Comparison of ENCODE assay signal across 10 mouse cellular contexts in the genomic region with DNA sequence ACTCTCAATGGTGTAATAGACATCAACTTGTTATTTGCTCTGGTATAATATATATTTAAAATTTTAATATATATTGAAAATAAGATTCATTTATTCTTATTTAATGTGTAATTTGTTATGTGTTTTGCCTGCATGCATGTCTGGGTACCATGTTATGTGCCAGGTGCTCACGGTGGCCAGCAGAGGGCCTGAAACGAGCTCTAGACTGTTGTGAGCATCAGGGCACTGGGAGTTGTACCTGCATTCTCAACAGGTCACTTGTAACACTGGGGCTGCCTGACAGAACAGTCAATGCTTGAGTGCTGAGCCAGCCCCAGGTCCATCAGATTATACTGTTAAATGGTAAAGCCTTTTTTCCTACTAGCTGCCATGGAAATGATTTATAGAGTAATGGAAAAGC. TPM values are rescaled to one million over a fixed set of nuclear protein-coding genes. Genes with fewer than 3 reads are reported as not detected.
DNase-seq lines count a peak whose midpoint lies in the region; ATAC-seq and TF ChIP-seq lines count a peak whose summit lies in the region.
"Had no signal": no experiment of that assay in that cellular context is flagged by ENCODE, and none has a peak within 500 bp of the region (broad histone marks: within the 10 kb centered on the region; RNA-seq: fewer than 3 reads in every experiment).

No protein-coding gene starts in this region.

- H3K9me3 ChIP-seq in intestine, embryonic 15.5 days: no peaks in the 10 kb centered on the region
- H3K9me3 ChIP-seq in intestine, embryonic 16.5 days (ENCODE audit: control insufficient read depth, low read length): no peaks in the 10 kb centered on the region
- no peaks in the 10 kb centered on the region for H3K9me3 ChIP-seq in stomach, postnatal 0 days (ENCODE audit: control insufficient read depth, low read length)

- no peak overlapping the region for H3K4me2 ChIP-seq in intestine, embryonic 15.5 days (replicated peaks)
- H3K4me2 ChIP-seq in intestine, embryonic 16.5 days (ENCODE audit: low read depth, low read length): no peak overlapping the region
- no peak overlapping the region for H3K4me2 ChIP-seq in stomach, postnatal 0 days (replicated peaks; ENCODE audit: low read depth)

- 74% methylated on average over 2 of the region's 2 CpGs for WGBS in intestine, embryonic 15.5 days
- WGBS in intestine, embryonic 16.5 days: 68% methylated on average over 2 of the region's 2 CpGs
- 74% methylated on average over 2 of the region's 2 CpGs for WGBS in stomach, postnatal 0 days

- peak; percentile 59 for TF ChIP-seq CTCF in stomach, postnatal 0 days (IDR thresholded peaks at IDR 0.05; ENCODE audit: low read depth)

- H3K4me1 ChIP-seq in intestine, embryonic 15.5 days (replicated peaks): no peaks in the 10 kb centered on the region
- H3K4me1 ChIP-seq in intestine, embryonic 16.5 days (ENCODE audit: control insufficient read depth, insufficient read depth, low read length): no peaks in the 10 kb centered on the region
- H3K4me1 ChIP-seq in stomach, postnatal 0 days (replicated peaks; ENCODE audit: control insufficient read depth, insufficient read depth): no peaks in the 10 kb centered on the region

- TF ChIP-seq EP300 in stomach, postnatal 0 days (optimal IDR thresholded peaks at IDR 0.05): no peak

- H3K9ac ChIP-seq in intestine, embryonic 15.5 days: no peak overlapping the region
- H3K9ac ChIP-seq in intestine, embryonic 16.5 days (ENCODE audit: low read depth, low read length): no peak overlapping the region
- H3K9ac ChIP-seq in stomach, postnatal 0 days (ENCODE audit: low read length): no peak overlapping the region

- peaks cover 8% of the 10 kb centered on the region; the same call in 1 of the 2 replicates for H3K36me3 ChIP-seq in intestine, embryonic 15.5 days
- no peaks in the 10 kb centered on the region for H3K36me3 ChIP-seq in intestine, embryonic 16.5 days (ENCODE audit: control insufficient read depth, insufficient read depth, low read length)
- H3K36me3 ChIP-seq in stomach, postnatal 0 days (ENCODE audit: control insufficient read depth, insufficient read depth, low read length): no peaks in the 10 kb centered on the region; the same call in none of the 2 replicates

- no peaks in the 10 kb centered on the region for H3K27me3 ChIP-seq in intestine, embryonic 15.5 days (replicated peaks)
- H3K27me3 ChIP-seq in intestine, embryonic 16.5 days (replicated peaks; ENCODE audit: control insufficient read depth, insufficient read depth, low read length): no peaks in the 10 kb centered on the region
- H3K27me3 ChIP-seq in stomach, postnatal 0 days (ENCODE audit: control insufficient read depth, insufficient read depth, low read length): no peaks in the 10 kb centered on the region

- no peak overlapping the region for H3K27ac ChIP-seq in intestine, embryonic 15.5 days
- no peak overlapping the region for H3K27ac ChIP-seq in intestine, embryonic 16.5 days (ENCODE audit: low read length)
- no peak overlapping the region for H3K27ac ChIP-seq in stomach, postnatal 0 days (replicated peaks)

- ATAC-seq in intestine, embryonic 15.5 days: 0 out of 2 replicates have a peak, but pooled peaks have one; percentile 49
- ATAC-seq in intestine, embryonic 16.5 days: no peak; the same call in 1 of the 2 replicates
- ATAC-seq in stomach, postnatal 0 days (ENCODE audit: low FRiP score, low TSS enrichment): no peak

- no peak overlapping the region for H3K4me3 ChIP-seq in intestine, embryonic 15.5 days (replicated peaks)
- no peak overlapping the region for H3K4me3 ChIP-seq in intestine, embryonic 16.5 days (ENCODE audit: low read length)
- H3K4me3 ChIP-seq in stomach, postnatal 0 days (ENCODE audit: low read depth, low read length): no peak overlapping the region

- DNase-seq in thymus, postnatal 14 days: peak; percentile 12
- no peak for DNase-seq in thymus, postnatal 36 days
- DNase-seq in c-Kit-positive CD71-positive TER-119-negative erythroid progenitor cells, embryonic 14.5 days (ENCODE audit: low read depth): peak; percentile 4
- DNase-seq in stomach, postnatal 0 days (ENCODE audit: low spot score): peak; percentile 23
- DNase-seq in layer of hippocampus, postnatal 14 days (ENCODE audit: low spot score in 2 of 2): no peak
- no peak for DNase-seq in layer of hippocampus, postnatal 25 days (ENCODE audit: extremely low spot score in 1 of 2, low spot score in 1 of 2)
- DNase-seq: lung, postnatal 4 days; right cerebral cortex, postnatal 14 days had no signal

RNA-seq across cellular contexts. Expression of gene Gin1, which starts 43.2 kb away (rescaled TPM):
- polyA plus RNA-seq in intestine, embryonic 15.5 days (2015; fragmentation: Nextera tagmentation; extraction: Ambion mirVana): 14.6 and 15.8 TPM in 2 replicates
- polyA plus RNA-seq in intestine, embryonic 16.5 days (2015; fragmentation: Nextera tagmentation; extraction: Ambion mirVana): 13.9 and 15.4 TPM in 2 replicates
- 10.4 and 10.8 TPM in 2 replicates for polyA plus RNA-seq in stomach, postnatal 0 days (2015; fragmentation: Nextera tagmentation; extraction: Ambion mirVana)
- 1 to 10 TPM; 8.7 to 9.3 TPM for total RNA-seq in layer of hippocampus, postnatal 14 days (2021)
- 1 to 10 TPM; 8.8 to 9.8 TPM for total RNA-seq in layer of hippocampus, postnatal 25 days (2021)

RNA-seq across cellular contexts. Expression of gene Ppip5k2, which starts 43.5 kb away (rescaled TPM):
- polyA plus RNA-seq in intestine, embryonic 15.5 days (2015; fragmentation: Nextera tagmentation; extraction: Ambion mirVana): 34.6 and 37.9 TPM in 2 replicates
- 32.1 and 35.1 TPM in 2 replicates for polyA plus RNA-seq in intestine, embryonic 16.5 days (2015; fragmentation: Nextera tagmentation; extraction: Ambion mirVana)
- polyA plus RNA-seq in stomach, postnatal 0 days (2015; fragmentation: Nextera tagmentation; extraction: Ambion mirVana): 11.1 and 11.5 TPM in 2 replicates
- total RNA-seq in layer of hippocampus, postnatal 14 days (2021): 10 to 100 TPM; 20.2 to 21.2 TPM
- 10 to 100 TPM; 14.1 to 21.0 TPM for total RNA-seq in layer of hippocampus, postnatal 25 days (2021)

Comparison
In these comparisons a context has a peak if more than half of its experiments do, and no peak if none do; other contexts are left out.
1. DNase-seq: peak in thymus, postnatal 14 days (single experiment), c-Kit-positive CD71-positive TER-119-negative erythroid progenitor cells, embryonic 14.5 days (single experiment) and stomach, postnatal 0 days (single experiment); none in thymus, postnatal 36 days (0 of 2), layer of hippocampus, postnatal 14 days (0 of 2) and layer of hippocampus, postnatal 25 days (0 of 2).